Mouse (Mus musculus) left cerebral cortex, postnatal 36 days (tissue): Measurements from ENCODE around the gene Gm17428. TPM values are rescaled to one million over a fixed set of nuclear protein-coding genes. Genes with fewer than 3 reads are reported as not detected.
A peak's percentile ranks its signal among the peaks of the same experiment; 100 is the strongest.

Experiments
- microRNA-seq: library from miRNA; unstranded; fragments of <30 nt; microRNA quantifications from one replicate; pipeline ENCODE4 v1.2.0, GENCODE M21; 2022
- total RNA-seq, 2 experiments: library from RNA; stranded (reverse); gene quantifications; 2 replicates each; pipeline ENCODE4 v1.2.3; 2021

Gene Gm17428
- total RNA-seq, 2 experiments from 2014 or later = not detected

Small RNA genes lying within 50 kb of the gene (microRNA-seq; reads per million reads assigned to microRNA genes)
- 8.6 reads per million, percentile 27 among the genes with 10 or more reads in this experiment for gene Mir208a
- gene Mir208b = 16.0 reads per million, percentile 36 among the genes with 10 or more reads in this experiment

Other genes starting within 250 kb of the Gm17428 start
- 10 to 100 TPM; 54.7 to 64.8 TPM for gene Slc7a8, start 195.0 kb upstream of the Gm17428 start, total RNA-seq
- not detected for gene Rnf212b, start 162.8 kb upstream of the Gm17428 start, total RNA-seq
- gene Homez, start 106.0 kb upstream of the Gm17428 start, total RNA-seq = 10 to 100 TPM; 15.9 to 22.1 TPM
- gene Ppp1r3e, start 99.4 kb upstream of the Gm17428 start, total RNA-seq = 10 to 100 TPM; 15.2 to 17.2 TPM
- gene Bcl2l2, start 93.6 kb upstream of the Gm17428 start, total RNA-seq = 100 to 1,000 TPM; 131 to 145 TPM
- not detected for gene Gm20521, start 93.5 kb upstream of the Gm17428 start, total RNA-seq
- 100 to 1,000 TPM; 194 to 280 TPM for gene Pabpn1, start 84.4 kb upstream of the Gm17428 start, total RNA-seq
- gene Slc22a17, start 63.8 kb upstream of the Gm17428 start, total RNA-seq = 100 to 1,000 TPM; 618 to 651 TPM
- gene Efs, start 50.8 kb upstream of the Gm17428 start, total RNA-seq = 1 to 10 TPM; 7.1 to 7.3 TPM
- gene Il25, start 44.2 kb upstream of the Gm17428 start, total RNA-seq = not detected
- 10 to 100 TPM; 56.6 to 59.4 TPM for gene Cmtm5, start 40.7 kb upstream of the Gm17428 start, total RNA-seq
- gene Myh6, start 10.0 kb upstream of the Gm17428 start, total RNA-seq = 1 to 10 TPM; 4.2 to 5.2 TPM
- 10 to 100 TPM; 20.1 to 22.2 TPM for gene Myh7, start 17.7 kb downstream of the Gm17428 start, total RNA-seq
- 10 to 100 TPM; 23.5 to 30.8 TPM for gene Ngdn, start 38.5 kb downstream of the Gm17428 start, total RNA-seq
- 10 to 100 TPM; 31.0 to 52.3 TPM for gene Zfhx2, start 115.4 kb downstream of the Gm17428 start, total RNA-seq
- gene Thtpa, start 117.9 kb downstream of the Gm17428 start, total RNA-seq = 10 to 100 TPM; 24.3 to 29.5 TPM
- 10 to 100 TPM in 1 of 2 experiments, 1 to 10 TPM in 1; 6.3 to 20.1 TPM for gene Ap1g2, start 129.7 kb downstream of the Gm17428 start, total RNA-seq
- gene Jph4, start 140.0 kb downstream of the Gm17428 start, total RNA-seq = 100 to 1,000 TPM; 312 to 354 TPM
- gene Dhrs2, start 245.1 kb downstream of the Gm17428 start, total RNA-seq = not detected